Mouse (Mus musculus): ENCODE results near the gene Armc7. TPM values are rescaled to one million over a fixed set of nuclear protein-coding genes. Genes with fewer than 3 reads are reported as not detected.
A peak's percentile ranks its signal among the peaks of the same experiment; 100 is the strongest.

Gene Armc7
- total and polyA plus RNA-seq, 3 experiments = 1.9 to 3.3 (median 2.7) TPM

- intact Hi-C loops (cut with DNase I) = no loop called here
- no peaks in the 10 kb centered on the region for H3K27me3 ChIP-seq (ENCODE audit: control insufficient read depth, insufficient read depth, low read length)
- DNase-seq = no peak
- TF ChIP-seq EP300 (IDR thresholded peaks at IDR 0.05; ENCODE audit: insufficient read depth, low read depth, low read length) = no peak
- peak; percentile 20; the same call in 1 of the 2 replicates for TF ChIP-seq CTCF (IDR thresholded peaks at IDR 0.05)
- WGBS = 95% methylated on average over 9 of the region's 9 CpGs
- no peak within 1 kb of the TSS for H3K27ac ChIP-seq
- H3K79me2 ChIP-seq (replicated peaks; ENCODE audit: control insufficient read depth, insufficient read depth, low read length) = no peaks in the 10 kb centered on the region
- peaks cover 2% of the 10 kb centered on the region for H3K4me1 ChIP-seq (ENCODE audit: control insufficient read depth, insufficient read depth, low read length)
- H3K36me3 ChIP-seq (ENCODE audit: control insufficient read depth, insufficient read depth, low read length) = no peaks in the 10 kb centered on the region
- no peak within 1 kb of the TSS for H3K9ac ChIP-seq (ENCODE audit: low read depth, low read length)
- no peak within 1 kb of the TSS for H3K4me3 ChIP-seq
Observed at GRCm38 (mm10) chr11:115439906-115440595, 35.4 kb upstream of the Armc7 start, which contains the start of gene Trim80. Gene Trim80 (plus strand): TSS chr11:115440545.

- Histone ChIP-seq H3K4me1 (ENCODE audit: control insufficient read depth, insufficient read depth, low read length) (no peaks in the 10 kb centered on the region), H3K27me3 (ENCODE audit: control insufficient read depth, insufficient read depth, low read length) (no peaks in the 10 kb centered on the region), H3K27ac (no peak overlapping the region), H3K36me3 (ENCODE audit: control insufficient read depth, insufficient read depth, low read length) (no peaks in the 10 kb centered on the region), H3K4me3 (no peak overlapping the region), H3K9ac (ENCODE audit: low read depth, low read length) (no peak overlapping the region), H3K79me2 (replicated peaks; ENCODE audit: control insufficient read depth, insufficient read depth, low read length) (no peaks in the 10 kb centered on the region)
- TF ChIP-seq CTCF (IDR thresholded peaks at IDR 0.05) (no peak), EP300 (IDR thresholded peaks at IDR 0.05; ENCODE audit: insufficient read depth, low read depth, low read length) (no peak), POLR2A (IDR thresholded peaks at IDR 0.05; ENCODE audit: insufficient read depth, low read depth, low read length) (no peak)
- intact Hi-C loops (cut with DNase I) = no loop called here
- WGBS = 65% methylated on average over 15 of the region's 15 CpGs
- DNase-seq = no peak
Observed at GRCm38 (mm10) chr11:115441417-115441816, 34.0 kb upstream of the Armc7 start.

- H3K4me3 ChIP-seq = no peak overlapping the region
- no peaks in the 10 kb centered on the region for H3K27me3 ChIP-seq (ENCODE audit: control insufficient read depth, insufficient read depth, low read length)
- intact Hi-C loops (cut with DNase I) = no loop called here
- H3K4me1 ChIP-seq (ENCODE audit: control insufficient read depth, insufficient read depth, low read length) = peaks cover 5% of the 10 kb centered on the region; the same call in 1 of the 2 replicates
- H3K79me2 ChIP-seq (replicated peaks; ENCODE audit: control insufficient read depth, insufficient read depth, low read length) = no peaks in the 10 kb centered on the region
- H3K9ac ChIP-seq (ENCODE audit: low read depth, low read length) = 0 out of 2 replicates have a peak overlapping the region, but pooled peaks have one; percentile 26
- WGBS = 11% methylated on average over 3 of the region's 3 CpGs
- DNase-seq = no peak
- no peaks in the 10 kb centered on the region for H3K36me3 ChIP-seq (ENCODE audit: control insufficient read depth, insufficient read depth, low read length)
- TF ChIP-seq CTCF (IDR thresholded peaks at IDR 0.05) (no peak), EP300 (IDR thresholded peaks at IDR 0.05; ENCODE audit: insufficient read depth, low read depth, low read length) (no peak), POLR2A (IDR thresholded peaks at IDR 0.05; ENCODE audit: insufficient read depth, low read depth, low read length) (no peak)
- H3K27ac ChIP-seq = no peak overlapping the region; the same call in 1 of the 2 replicates
Observed at GRCm38 (mm10) chr11:115446906-115447305, 28.6 kb upstream of the Armc7 start.

- WGBS = 79% methylated on average over 11 of the region's 11 CpGs
- intact Hi-C loops (cut with DNase I) = no loop called here
- no peak for DNase-seq
Observed at GRCm38 (mm10) chr11:115447321-115447885, 28.1 kb upstream of the Armc7 start.

GRCm38 (mm10) chr11:115448075-115448474 lies 27.4 kb upstream of the Armc7 start:
- Histone ChIP-seq H3K4me3 (no peak overlapping the region), H3K79me2 (replicated peaks; ENCODE audit: control insufficient read depth, insufficient read depth, low read length) (no peaks in the 10 kb centered on the region), H3K27ac (no peak overlapping the region), H3K27me3 (ENCODE audit: control insufficient read depth, insufficient read depth, low read length) (no peaks in the 10 kb centered on the region), H3K4me1 (ENCODE audit: control insufficient read depth, insufficient read depth, low read length) (peaks cover 5% of the 10 kb centered on the region; the same call in 1 of the 2 replicates), H3K36me3 (ENCODE audit: control insufficient read depth, insufficient read depth, low read length) (no peaks in the 10 kb centered on the region), H3K9ac (ENCODE audit: low read depth, low read length) (no peak overlapping the region)
- intact Hi-C loops (cut with DNase I) = no loop called here
- TF ChIP-seq POLR2A (IDR thresholded peaks at IDR 0.05; ENCODE audit: insufficient read depth, low read depth, low read length) = no peak
- no peak for TF ChIP-seq EP300 (IDR thresholded peaks at IDR 0.05; ENCODE audit: insufficient read depth, low read depth, low read length)
- no peak for TF ChIP-seq CTCF (IDR thresholded peaks at IDR 0.05)
- DNase-seq = no peak
- 90% methylated on average over 16 of the region's 16 CpGs for WGBS

More at GRCm38 (mm10) chr11:115447321-115447885, 28.1 kb upstream of the Armc7 start:
- Histone ChIP-seq H3K36me3 (ENCODE audit: control insufficient read depth, insufficient read depth, low read length) (no peaks in the 10 kb centered on the region), H3K9ac (ENCODE audit: low read depth, low read length) (no peak overlapping the region), H3K4me3 (no peak overlapping the region), H3K4me1 (ENCODE audit: control insufficient read depth, insufficient read depth, low read length) (peaks cover 5% of the 10 kb centered on the region; the same call in 1 of the 2 replicates), H3K27ac (no peak overlapping the region), H3K79me2 (replicated peaks; ENCODE audit: control insufficient read depth, insufficient read depth, low read length) (no peaks in the 10 kb centered on the region), H3K27me3 (ENCODE audit: control insufficient read depth, insufficient read depth, low read length) (no peaks in the 10 kb centered on the region)
- no peak for TF ChIP-seq POLR2A (IDR thresholded peaks at IDR 0.05; ENCODE audit: insufficient read depth, low read depth, low read length)
- no peak for TF ChIP-seq CTCF (IDR thresholded peaks at IDR 0.05)
- no peak for TF ChIP-seq EP300 (IDR thresholded peaks at IDR 0.05; ENCODE audit: insufficient read depth, low read depth, low read length)

GRCm38 (mm10) chr11:115448998-115449397 lies 26.5 kb upstream of the Armc7 start:
- TF ChIP-seq EP300 (IDR thresholded peaks at IDR 0.05; ENCODE audit: insufficient read depth, low read depth, low read length) (no peak), POLR2A (IDR thresholded peaks at IDR 0.05; ENCODE audit: insufficient read depth, low read depth, low read length) (no peak), CTCF (IDR thresholded peaks at IDR 0.05) (no peak)
- no peaks in the 10 kb centered on the region for H3K27me3 ChIP-seq (ENCODE audit: control insufficient read depth, insufficient read depth, low read length)
- 65% methylated on average over 7 of the region's 7 CpGs for WGBS
- DNase-seq = no peak
- H3K4me1 ChIP-seq (ENCODE audit: control insufficient read depth, insufficient read depth, low read length) = peaks cover 5% of the 10 kb centered on the region; the same call in 1 of the 2 replicates
- intact Hi-C loops (cut with DNase I) = no loop called here
- H3K4me3 ChIP-seq = no peak overlapping the region
- no peak overlapping the region for H3K27ac ChIP-seq
- H3K36me3 ChIP-seq (ENCODE audit: control insufficient read depth, insufficient read depth, low read length) = no peaks in the 10 kb centered on the region
- H3K79me2 ChIP-seq (replicated peaks; ENCODE audit: control insufficient read depth, insufficient read depth, low read length) = no peaks in the 10 kb centered on the region
- no peak overlapping the region for H3K9ac ChIP-seq (ENCODE audit: low read depth, low read length)
